Mouse (Mus musculus) 3T3-L1 (cell line): ENCODE results near the gene Pbld1.
A peak's percentile ranks its signal among the peaks of the same experiment; 100 is the strongest.

Experiments used
- DNase-seq: peaks from one replicate; pipeline ENCODE4 v3.0.0-alpha.2; 2015; ENCODE audit warnings: low read depth, low spot score

Gene Pbld1

GRCm38 (mm10) chr10:63092616-63093550 lies 32.9 kb downstream of the Pbld1 start:
- DNase-seq: no peak

- DNase-seq: no peak
Observed at GRCm38 (mm10) chr10:63096757-63097156, 36.8 kb downstream of the Pbld1 start.

GRCm38 (mm10) chr10:63098191-63098590 lies 38.2 kb downstream of the Pbld1 start:
- DNase-seq: no peak

DNA sequence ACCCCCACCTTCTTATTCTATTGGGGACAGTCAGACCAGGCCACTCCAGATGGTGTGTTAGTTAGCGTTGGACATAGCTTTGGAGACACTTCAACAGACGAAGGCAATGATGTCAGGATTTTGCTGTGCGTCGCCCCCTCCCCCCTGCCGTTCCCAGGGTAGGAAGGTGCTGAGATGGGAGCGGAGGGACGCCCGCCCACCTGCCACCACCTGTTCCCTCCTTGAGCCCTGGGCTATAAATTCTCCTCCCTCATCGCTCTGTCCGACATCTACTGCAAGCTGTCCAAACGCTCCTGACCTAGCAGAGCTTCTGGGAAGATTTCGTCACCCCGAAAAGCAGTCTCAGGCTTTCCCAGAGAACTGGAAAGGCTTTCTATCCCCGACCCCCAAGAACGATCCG lies 39.6 kb downstream of the Pbld1 start, which contains the start of gene Atoh7:
Gene Atoh7 (plus strand): TSS at position 131 of the 400 bp plus-strand sequence.
- no peak for DNase-seq

- no peak for DNase-seq
Observed at GRCm38 (mm10) chr10:63099941-63100562, 40.1 kb downstream of the Pbld1 start.

GRCm38 (mm10) chr10:63100657-63101056 lies 40.7 kb downstream of the Pbld1 start:
- DNase-seq: no peak

DNA sequence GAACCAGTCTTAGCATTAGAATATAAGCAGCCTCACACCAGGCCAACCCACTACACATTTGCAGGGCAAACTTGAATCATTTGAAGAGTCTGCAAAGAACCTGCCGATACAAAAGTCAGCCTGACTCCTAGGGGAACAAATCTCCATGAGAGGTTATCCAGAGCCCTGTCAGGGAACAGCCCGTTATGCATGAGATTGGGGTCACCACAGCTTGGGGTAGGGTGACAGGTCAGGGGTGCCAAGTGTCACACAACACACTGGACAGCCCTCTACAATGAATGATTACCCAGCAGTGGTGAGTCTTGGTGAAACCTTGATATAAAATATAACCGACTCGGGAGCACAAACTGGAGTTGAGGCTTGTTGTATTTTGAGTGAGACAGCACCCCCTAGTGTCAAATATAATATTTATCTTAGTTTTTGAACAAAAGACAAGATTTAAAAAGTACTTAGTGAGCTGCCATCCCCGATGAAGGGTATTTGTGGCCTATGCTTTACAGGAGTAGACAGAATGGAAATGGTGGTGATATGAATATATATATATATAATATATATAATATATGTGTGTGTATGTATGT lies 53.2 kb downstream of the Pbld1 start:
- DNase-seq: peak; percentile 49

DNA sequence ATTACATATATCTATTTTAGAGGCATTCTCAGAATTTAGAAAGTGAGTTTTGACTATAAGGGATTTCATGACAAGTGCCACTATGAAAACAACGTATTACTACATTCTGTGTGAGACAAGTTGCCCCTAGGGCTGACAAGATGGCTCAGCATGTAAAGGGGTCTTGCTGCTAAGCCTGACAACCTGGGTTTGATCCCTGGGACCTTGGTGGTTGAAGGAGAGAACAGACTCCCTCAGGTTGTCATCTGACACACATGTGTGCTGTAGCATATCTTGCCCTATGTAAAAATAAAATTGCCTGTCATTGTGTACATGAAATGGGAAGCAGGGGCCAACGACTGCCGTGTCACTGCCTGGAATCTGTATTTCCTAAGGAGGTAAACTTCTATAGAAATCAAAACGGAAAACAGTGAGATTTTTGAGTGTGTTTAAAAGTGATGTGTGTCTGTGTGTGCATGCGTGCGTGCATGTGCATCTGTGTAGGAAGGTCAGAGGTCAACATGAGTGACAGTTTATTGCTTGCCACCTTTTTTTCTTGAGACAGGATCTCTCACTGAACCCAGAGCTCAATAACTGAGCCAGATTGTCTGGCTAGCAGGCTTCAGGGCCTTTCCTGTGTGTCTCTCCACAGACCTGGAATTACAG lies 53.9 kb downstream of the Pbld1 start:
- DNase-seq: no peak

DNA sequence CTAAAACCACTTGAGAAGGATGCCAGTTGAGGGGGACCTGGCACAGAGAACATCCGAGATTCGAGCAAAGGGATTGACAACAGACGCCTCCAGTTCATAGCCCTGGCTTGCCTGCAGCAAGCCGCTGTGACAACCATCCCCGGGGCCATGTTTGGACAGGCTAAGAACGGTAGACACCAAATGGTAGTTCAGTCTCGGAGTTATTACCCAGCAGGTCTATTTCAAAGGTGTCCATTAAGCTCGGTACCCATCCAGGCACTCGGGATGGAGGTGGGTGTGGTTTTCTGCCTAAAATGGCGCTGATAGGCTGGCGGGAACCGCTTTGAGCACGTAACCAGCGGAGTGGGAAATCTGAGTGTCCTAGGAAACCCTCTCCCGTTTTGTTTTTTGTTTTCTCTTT lies 55.9 kb downstream of the Pbld1 start:
- DNase-seq: no peak

GRCm38 (mm10) chr10:63116376-63116775 lies 56.4 kb downstream of the Pbld1 start:
- no peak for DNase-seq

DNA sequence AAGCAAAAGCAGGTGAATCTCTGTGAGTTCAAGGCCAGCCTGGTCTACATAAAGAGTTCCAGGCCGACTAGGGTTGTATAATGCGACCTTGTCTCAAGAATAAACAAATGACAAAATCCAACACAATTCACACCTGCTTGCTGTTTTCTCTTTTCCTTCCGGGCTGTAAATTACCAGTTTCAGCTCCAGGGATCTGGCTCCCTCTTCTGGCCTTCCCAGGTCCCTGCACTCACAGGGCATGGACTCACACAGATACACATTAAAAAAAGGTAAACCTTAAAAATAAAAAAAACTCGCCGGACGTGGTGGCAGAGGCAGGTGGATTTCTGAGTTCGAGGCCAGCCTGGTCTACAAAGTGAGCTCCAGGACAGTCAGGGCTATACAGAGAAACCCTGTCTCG lies 57.6 kb downstream of the Pbld1 start:
- DNase-seq: no peak

DNA sequence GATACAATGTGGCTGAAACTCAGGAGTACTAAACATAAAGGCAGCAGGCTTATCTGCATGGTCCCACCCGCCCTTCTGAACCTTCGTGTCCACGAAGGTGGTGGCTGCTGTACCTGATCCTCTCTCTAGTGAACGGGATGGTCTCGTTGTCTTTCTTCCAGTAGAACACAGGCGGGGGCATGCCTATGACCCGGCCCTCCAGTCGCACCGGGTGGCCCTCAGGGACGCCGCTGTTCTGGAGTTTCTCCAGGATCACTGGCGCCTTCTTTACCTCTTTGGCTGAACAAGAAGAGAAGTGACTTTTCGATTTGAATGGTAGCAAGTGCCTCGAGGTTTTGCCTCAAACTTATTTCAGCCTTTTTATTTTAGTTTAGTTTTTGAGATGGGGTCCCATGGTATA lies 60.0 kb downstream of the Pbld1 start:
- no peak for DNase-seq

DNA sequence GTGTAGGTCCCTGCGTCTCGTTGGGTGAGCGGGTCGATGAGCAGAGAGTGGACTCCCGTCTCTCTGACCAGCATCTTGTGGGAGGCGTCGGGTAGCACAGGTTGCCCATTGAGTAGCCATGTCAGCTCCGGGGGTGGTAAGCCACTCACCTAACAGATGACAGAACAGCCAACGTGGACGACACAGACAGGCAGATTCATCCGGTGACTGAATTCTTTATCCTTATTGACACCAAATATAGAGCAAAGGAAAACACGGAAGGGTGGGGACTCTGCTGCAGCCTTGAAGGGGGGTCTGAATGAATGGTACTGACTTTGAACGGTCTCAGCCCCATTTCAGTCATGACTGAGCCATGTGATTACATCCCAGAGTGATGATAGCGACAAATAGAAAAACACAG lies 62.0 kb downstream of the Pbld1 start:
- no peak for DNase-seq

- no peak for DNase-seq
Observed at GRCm38 (mm10) chr10:63122516-63122915, 62.6 kb downstream of the Pbld1 start.

DNA sequence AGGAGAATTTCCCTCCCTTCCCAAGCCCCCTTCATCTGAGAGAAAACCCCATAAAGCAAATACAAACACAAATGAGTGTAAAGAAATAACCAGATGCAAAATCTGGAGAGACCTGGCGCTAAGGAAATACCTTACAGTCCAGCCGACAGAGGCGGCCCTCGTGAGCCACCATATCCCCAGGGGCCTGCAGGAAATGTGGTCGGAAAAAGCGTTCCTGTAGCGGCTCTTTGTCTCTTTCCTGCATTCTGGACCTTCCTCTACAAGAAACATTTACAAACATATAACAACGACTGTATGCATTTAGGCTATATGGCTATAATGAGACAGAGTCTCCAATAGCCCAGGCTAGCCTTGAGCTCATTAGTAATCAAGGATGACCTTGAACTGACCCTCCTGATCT lies 63.2 kb downstream of the Pbld1 start:
- DNase-seq: no peak

GRCm38 (mm10) chr10:63124016-63124415 lies 64.1 kb downstream of the Pbld1 start:
- no peak for DNase-seq

- DNase-seq: peak; percentile 23
Observed at GRCm38 (mm10) chr10:63125343-63125742, 65.4 kb downstream of the Pbld1 start.

GRCm38 (mm10) chr10:63126116-63126515 lies 66.2 kb downstream of the Pbld1 start:
- DNase-seq: no peak

- DNase-seq: no peak
Observed at GRCm38 (mm10) chr10:63127156-63127555, 67.2 kb downstream of the Pbld1 start.
